Mouse (Mus musculus): ENCODE results near the gene Nectin2.

GRCm38 (mm10) chr7:19726541-19726940 lies 23.7 kb downstream of the Nectin2 start:
- TF ChIP-seq POLR2A (IDR thresholded peaks at IDR 0.05; ENCODE audit: borderline replicate concordance, extremely low read depth, low read depth, low read length) (no peak), CTCF (IDR thresholded peaks at IDR 0.05; ENCODE audit: insufficient read depth, low read length) (no peak)

All from lung, adult 2 months (tissue).